Mouse (Mus musculus) gastrocnemius, postnatal 4 days (tissue): ENCODE data around the gene 0610030E20Rik. TPM values are rescaled to one million over a fixed set of nuclear protein-coding genes. Genes with fewer than 3 reads are reported as not detected.

Experiments
- DNase-seq, 2 experiments: peaks; one replicate each; pipeline ENCODE4 v3.0.0; 2021 to 2022; ENCODE audit warnings: low spot score in 2 of 2, mixed read lengths in 2 of 2
- total RNA-seq, 2 experiments: library from RNA; stranded (reverse); gene quantifications; 2 replicates each; pipeline ENCODE4 v1.2.3; 2021

The 0610030E20Rik gene
- total RNA-seq, 2 experiments from 2014 or later, result 16.1 to 18.3 TPM

- DNase-seq, result no peak
Observed at GRCm38 (mm10) chr6:72346261-72346660, 856 bp upstream of the 0610030E20Rik start.

- no peak for DNase-seq
Observed at GRCm38 (mm10) chr6:72348411-72348810, 1.3 kb downstream of the 0610030E20Rik start.

- no peak for DNase-seq
Observed at GRCm38 (mm10) chr6:72350214-72350613, 3.1 kb downstream of the 0610030E20Rik start.

- DNase-seq, result no peak
Observed at GRCm38 (mm10) chr6:72352636-72353405, 5.7 kb downstream of the 0610030E20Rik start.

- DNase-seq, result no peak
Observed at GRCm38 (mm10) chr6:72354025-72354424, 6.9 kb downstream of the 0610030E20Rik start.

- peak; percentile 73 to 85 for DNase-seq
Observed at GRCm38 (mm10) chr6:72355066-72355911, 8.2 kb downstream of the 0610030E20Rik start, which contains the start of gene Tmem150a. Gene Tmem150a (plus strand): TSS chr6:72355447.

- no peak for DNase-seq
Observed at GRCm38 (mm10) chr6:72356001-72356532, 8.9 kb downstream of the 0610030E20Rik start.

GRCm38 (mm10) chr6:72357164-72358079 lies 10.3 kb downstream of the 0610030E20Rik start:
- no peak for DNase-seq

- no peak for DNase-seq
Observed at GRCm38 (mm10) chr6:72358086-72358764, 11.1 kb downstream of the 0610030E20Rik start.

- no peak for DNase-seq
Observed at GRCm38 (mm10) chr6:72359343-72359742, 12.2 kb downstream of the 0610030E20Rik start.

GRCm38 (mm10) chr6:72359891-72360598 lies 12.9 kb downstream of the 0610030E20Rik start:
- no peak for DNase-seq

GRCm38 (mm10) chr6:72360599-72360935 lies 13.4 kb downstream of the 0610030E20Rik start:
- no peak for DNase-seq

GRCm38 (mm10) chr6:72361121-72361551 lies 14.0 kb downstream of the 0610030E20Rik start:
- no peak for DNase-seq

GRCm38 (mm10) chr6:72362132-72363028 lies 15.3 kb downstream of the 0610030E20Rik start:
- DNase-seq, result peak; percentile 83 to 92

GRCm38 (mm10) chr6:72364009-72364408 lies 16.9 kb downstream of the 0610030E20Rik start:
- no peak for DNase-seq

- DNase-seq, result no peak
Observed at GRCm38 (mm10) chr6:72364985-72365384, 17.9 kb downstream of the 0610030E20Rik start.

GRCm38 (mm10) chr6:72366304-72366703 lies 19.2 kb downstream of the 0610030E20Rik start:
- DNase-seq, result no peak

GRCm38 (mm10) chr6:72366844-72367443 lies 19.8 kb downstream of the 0610030E20Rik start, which contains the start of gene Rnf181:
Gene Rnf181 (minus strand): TSS chr6:72366956.
- no peak for DNase-seq
